Mouse (Mus musculus) liver, postnatal 0 days (tissue): ENCODE results near the gene Aida. TPM values are rescaled to one million over a fixed set of nuclear protein-coding genes. Genes with fewer than 3 reads are reported as not detected.
"Not testable (repeated sequence)": the region's sequence is repeated elsewhere in the genome, so short reads cannot be mapped to it uniquely, and the experiment has no call there.

Source experiments
- ATAC-seq: fragments of 200-750 bp; cut with Nextera tagmentation; 2 replicates; pipeline ENCODE4 v1.8.0; 2017; ENCODE audit warnings: mild to moderate bottlenecking, moderate library complexity
- DNase-seq: peaks from one replicate; pipeline ENCODE4 v3.0.0-alpha.2; 2016
- H3K27ac ChIP-seq: fragments of 300-500 bp; sonication (generic); 2 replicates; pipeline ENCODE4 v1.5.1; 2014; ENCODE audit warnings: antibody characterized with exemption, moderate library complexity, mild to moderate bottlenecking, low read depth
- H3K27me3 ChIP-seq: fragments of 300-500 bp; sonication (generic); 2 replicates; pipeline ENCODE4 v1.6.1; 2014; ENCODE audit warnings: low read length, control low read depth, mixed read lengths; ENCODE audit not compliant: insufficient read depth
- H3K36me3 ChIP-seq: fragments of 300-500 bp; sonication (generic); replicated peaks from 2 replicates; pipeline ENCODE4 v1.6.1; 2014; ENCODE audit warnings: mild to moderate bottlenecking, control low read depth, low read length, moderate library complexity, mixed read lengths; ENCODE audit not compliant: insufficient read depth
- H3K4me1 ChIP-seq: fragments of 300-500 bp; sonication (generic); 2 replicates; pipeline ENCODE4 v1.6.1; 2014; ENCODE audit warnings: antibody characterized with exemption, mild to moderate bottlenecking, control low read depth; ENCODE audit not compliant: insufficient read depth
- H3K4me2 ChIP-seq: fragments of 300-500 bp; sonication (generic); 2 replicates; pipeline ENCODE4 v1.6.1; 2014; ENCODE audit warnings: low read depth, mild to moderate bottlenecking, low read length, moderate library complexity, mixed read lengths
- H3K4me3 ChIP-seq: fragments of 300-500 bp; sonication (generic); 2 replicates; pipeline ENCODE4 v1.5.1; 2014; ENCODE audit warnings: low read depth, low read length
- H3K9ac ChIP-seq: fragments of 300-500 bp; sonication (generic); replicated peaks from 2 replicates; pipeline ENCODE4 v1.6.1; 2014; ENCODE audit warnings: mild to moderate bottlenecking, moderate library complexity
- H3K9me3 ChIP-seq: fragments of 300-500 bp; sonication (generic); 2 replicates; pipeline ENCODE4 v1.6.1; 2016; ENCODE audit warnings: mild to moderate bottlenecking, control low read depth, low read length, mixed read lengths
- CTCF ChIP-seq: sonication (generic); IDR thresholded peaks from 2 replicates; pipeline ENCODE4 v1.5.1; 2016; ENCODE audit warnings: antibody characterized with exemption, low read depth
- EP300 ChIP-seq: IDR thresholded peaks from 2 replicates; pipeline ENCODE4 v1.6.1; 2016; ENCODE audit warnings: antibody characterized with exemption, low read depth, mild to moderate bottlenecking
- WGBS: fragments of 180-500 bp; shearing (Covaris S2); extraction: QIAGEN DNeasy Blood & Tissue Kit; methylation state at CpG from one replicate; pipeline ENCODE4 v1.1.7; 2014; ENCODE audit not compliant: insufficient replicate concordance; 5-methylcytosine and 5-hydroxymethylcytosine counted together
- polyA plus RNA-seq: library from polyadenylated mRNA; unstranded; fragments of >200 nt; fragmentation: Nextera tagmentation; extraction: Ambion mirVana; gene quantifications from 2 replicates; pipeline ENCODE4 v1.2.1, GENCODE M21; 2015

Aida gene
- polyA plus RNA-seq, 1 experiment from 2014 or later, result 11.8 TPM

DNA sequence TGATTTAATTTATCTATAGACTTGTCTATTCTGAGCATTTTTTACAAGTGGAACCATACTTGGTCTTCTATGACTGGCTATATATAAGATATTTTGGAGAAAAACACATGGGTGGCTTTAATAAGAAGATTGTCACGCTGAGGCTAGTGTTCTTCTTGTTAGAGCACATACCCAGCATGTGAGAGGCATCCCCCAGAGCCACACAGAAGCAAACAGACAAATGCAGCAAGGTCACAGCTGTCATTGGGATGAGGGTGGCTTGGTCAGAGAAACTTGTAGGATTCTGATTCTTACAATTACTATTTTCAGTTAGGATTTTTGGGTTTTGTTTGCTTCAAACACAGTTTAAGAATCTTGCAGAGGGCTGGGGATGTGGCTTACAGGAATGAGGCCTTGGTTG, 12.1 kb downstream of the Aida start:
- H3K4me1 ChIP-seq, result no peaks in the 10 kb centered on the region
- 88% methylated on average over 1 of the region's 1 CpGs for WGBS
- peaks cover 15% of the 10 kb centered on the region for H3K36me3 ChIP-seq
- no peaks in the 10 kb centered on the region for H3K9me3 ChIP-seq
- no peak overlapping the region for H3K4me2 ChIP-seq
- no peak for ATAC-seq
- H3K27ac ChIP-seq, result no peak overlapping the region
- no peak overlapping the region for H3K9ac ChIP-seq
- TF ChIP-seq EP300 (no peak), CTCF (no peak)
- no peaks in the 10 kb centered on the region for H3K27me3 ChIP-seq
- no peak for DNase-seq
- no peak overlapping the region for H3K4me3 ChIP-seq

GRCm38 (mm10) chr1:183309601-183310000, 13.2 kb downstream of the Aida start:
- H3K4me2 ChIP-seq, H3K27me3 ChIP-seq, DNase-seq, H3K9me3 ChIP-seq, H3K9ac ChIP-seq, H3K27ac ChIP-seq, ATAC-seq, H3K4me3 ChIP-seq, H3K4me1 ChIP-seq: not testable (repeated sequence)
- WGBS, result 84% methylated on average over 2 of the region's 2 CpGs
- peaks cover 23% of the 10 kb centered on the region for H3K36me3 ChIP-seq

GRCm38 (mm10) chr1:183312076-183312475, 15.7 kb downstream of the Aida start:
- no peak overlapping the region for H3K9ac ChIP-seq
- H3K9me3 ChIP-seq, result no peaks in the 10 kb centered on the region
- peaks cover 31% of the 10 kb centered on the region for H3K36me3 ChIP-seq
- no peaks in the 10 kb centered on the region for H3K27me3 ChIP-seq
- H3K4me3 ChIP-seq, result no peak overlapping the region
- no peak overlapping the region for H3K27ac ChIP-seq
- TF ChIP-seq EP300 (no peak), CTCF (no peak)
- no peak for DNase-seq
- no peaks in the 10 kb centered on the region for H3K4me1 ChIP-seq
- ATAC-seq, result peak; percentile 80
- WGBS, result 76% methylated on average over 2 of the region's 2 CpGs
- no peak overlapping the region for H3K4me2 ChIP-seq

DNA sequence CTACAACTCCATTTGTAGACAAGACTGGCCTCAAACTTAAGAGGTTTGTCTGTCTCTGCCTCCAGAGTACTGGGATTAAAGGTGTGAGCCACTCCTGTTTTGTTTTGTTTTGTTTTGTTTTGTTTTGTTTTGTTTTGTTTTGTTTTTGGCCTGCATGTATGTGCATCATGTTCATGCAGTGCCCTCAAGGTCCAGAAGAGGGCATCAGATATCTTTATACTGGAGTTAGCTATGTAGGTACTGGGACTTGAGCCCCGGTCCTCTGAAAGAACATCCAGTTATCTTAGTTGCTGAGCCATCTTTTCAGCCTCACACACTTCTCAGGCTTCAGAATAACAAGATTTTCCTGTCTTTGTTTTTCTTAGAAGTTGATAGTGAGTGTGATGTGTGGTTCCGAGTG, 19.4 kb downstream of the Aida start:
- Histone ChIP-seq H3K36me3 (peaks cover 52% of the 10 kb centered on the region), H3K9ac (no peak overlapping the region), H3K4me2 (no peak overlapping the region), H3K27me3 (no peaks in the 10 kb centered on the region), H3K4me3 (no peak overlapping the region), H3K9me3 (no peaks in the 10 kb centered on the region), H3K4me1 (no peaks in the 10 kb centered on the region), H3K27ac (no peak overlapping the region)
- TF ChIP-seq CTCF (peak; percentile 47), EP300 (no peak)
- 85% methylated on average over 2 of the region's 2 CpGs for WGBS
- ATAC-seq, result no peak
- no peak for DNase-seq

- 41% methylated on average over 3 of the region's 3 CpGs for WGBS
- no peaks in the 10 kb centered on the region for H3K4me1 ChIP-seq
- no peak overlapping the region for H3K27ac ChIP-seq
- peaks cover 57% of the 10 kb centered on the region for H3K36me3 ChIP-seq
- no peak overlapping the region for H3K4me3 ChIP-seq
- TF ChIP-seq CTCF (no peak), EP300 (no peak)
- no peak for DNase-seq
- peak; percentile 21; the same call in 1 of the 2 replicates for ATAC-seq
- no peak overlapping the region for H3K9ac ChIP-seq
- peaks cover 3% of the 10 kb centered on the region; the same call in 1 of the 2 replicates for H3K9me3 ChIP-seq
- no peaks in the 10 kb centered on the region for H3K27me3 ChIP-seq
- no peak overlapping the region for H3K4me2 ChIP-seq
Observed at GRCm38 (mm10) chr1:183320708-183321107, 24.3 kb downstream of the Aida start.

- H3K9ac ChIP-seq, H3K9me3 ChIP-seq, H3K4me2 ChIP-seq, ATAC-seq, H3K4me3 ChIP-seq, DNase-seq, H3K27ac ChIP-seq, H3K27me3 ChIP-seq, H3K4me1 ChIP-seq: not testable (repeated sequence)
- peaks cover 59% of the 10 kb centered on the region for H3K36me3 ChIP-seq
- 65% methylated on average over 5 of the region's 5 CpGs for WGBS
Observed at GRCm38 (mm10) chr1:183322496-183322895, 26.1 kb downstream of the Aida start.

GRCm38 (mm10) chr1:183323923-183324322, 27.5 kb downstream of the Aida start:
- H3K4me3 ChIP-seq, result no peak overlapping the region
- no peaks in the 10 kb centered on the region for H3K27me3 ChIP-seq
- no peak overlapping the region for H3K27ac ChIP-seq
- DNase-seq (no peak), ATAC-seq (no peak)
- no peak overlapping the region for H3K9ac ChIP-seq
- no peak for TF ChIP-seq EP300
- no peak for TF ChIP-seq CTCF
- no peaks in the 10 kb centered on the region for H3K4me1 ChIP-seq
- peaks cover 60% of the 10 kb centered on the region for H3K36me3 ChIP-seq
- H3K9me3 ChIP-seq, result peaks cover 3% of the 10 kb centered on the region; the same call in 1 of the 2 replicates
- no peak overlapping the region for H3K4me2 ChIP-seq
- WGBS, result 94% methylated on average over 2 of the region's 2 CpGs
